Mouse (Mus musculus): ENCODE data around the gene Aif1.

Aif1 gene

GRCm38 (mm10) chr17:35175968-35176367 lies at the start of gene Aif1:
Gene Aif1 (minus strand): TSS chr17:35176068.
- no peak for DNase-seq (ENCODE audit: low spot score)

GRCm38 (mm10) chr17:35225456-35225855 lies 49.6 kb upstream of the Aif1 start:
- no peak for DNase-seq (ENCODE audit: low spot score)

GRCm38 (mm10) chr17:35224641-35225040 lies 48.8 kb upstream of the Aif1 start:
- DNase-seq (ENCODE audit: low spot score): no peak

- DNase-seq (ENCODE audit: low spot score): no peak
Measured at GRCm38 (mm10) chr17:35222299-35222698, 46.4 kb upstream of the Aif1 start.

GRCm38 (mm10) chr17:35220156-35220952 lies 44.5 kb upstream of the Aif1 start, which contains the start of gene Gm16181:
Gene Gm16181 (plus strand): TSS chr17:35220834.
- DNase-seq (ENCODE audit: low spot score): no peak

- no peak for DNase-seq (ENCODE audit: low spot score)
Measured at GRCm38 (mm10) chr17:35219601-35220041, 43.8 kb upstream of the Aif1 start.

GRCm38 (mm10) chr17:35218516-35219193 lies 42.8 kb upstream of the Aif1 start:
- no peak for DNase-seq (ENCODE audit: low spot score)

GRCm38 (mm10) chr17:35213071-35213470 lies 37.2 kb upstream of the Aif1 start:
- DNase-seq (ENCODE audit: low spot score): no peak

GRCm38 (mm10) chr17:35210593-35210992 lies 34.7 kb upstream of the Aif1 start:
- DNase-seq (ENCODE audit: low spot score): no peak

- DNase-seq (ENCODE audit: low spot score): no peak
Measured at GRCm38 (mm10) chr17:35209785-35210535, 34.1 kb upstream of the Aif1 start.

- no peak for DNase-seq (ENCODE audit: low spot score)
Measured at GRCm38 (mm10) chr17:35205380-35205769, 29.5 kb upstream of the Aif1 start.

- no peak for DNase-seq (ENCODE audit: low spot score)
Measured at GRCm38 (mm10) chr17:35204494-35205379, 28.9 kb upstream of the Aif1 start, which contains the start of gene Lta. Gene Lta (minus strand): TSS chr17:35205351.

- no peak for DNase-seq (ENCODE audit: low spot score)
Measured at GRCm38 (mm10) chr17:35202442-35202841, 26.6 kb upstream of the Aif1 start.

GRCm38 (mm10) chr17:35201787-35202186 lies 25.9 kb upstream of the Aif1 start, which contains the start of gene Tnf:
Gene Tnf (minus strand): TSS chr17:35202007.
- no peak for DNase-seq (ENCODE audit: low spot score)

- no peak for DNase-seq (ENCODE audit: low spot score)
Measured at GRCm38 (mm10) chr17:35201128-35201527, 25.3 kb upstream of the Aif1 start.

GRCm38 (mm10) chr17:35200398-35200797 lies 24.5 kb upstream of the Aif1 start:
- DNase-seq (ENCODE audit: low spot score): no peak

- no peak for DNase-seq (ENCODE audit: low spot score)
Measured at GRCm38 (mm10) chr17:35198946-35199345, 23.1 kb upstream of the Aif1 start.

- DNase-seq (ENCODE audit: low spot score): no peak
Measured at GRCm38 (mm10) chr17:35198029-35198428, 22.2 kb upstream of the Aif1 start.

GRCm38 (mm10) chr17:35197126-35197525 lies 21.3 kb upstream of the Aif1 start:
- DNase-seq (ENCODE audit: low spot score): no peak

GRCm38 (mm10) chr17:35196321-35196641 lies 20.4 kb upstream of the Aif1 start:
- no peak for DNase-seq (ENCODE audit: low spot score)

GRCm38 (mm10) chr17:35195631-35196320 lies 19.9 kb upstream of the Aif1 start:
- DNase-seq (ENCODE audit: low spot score): no peak
